Mouse (Mus musculus): ENCODE data around the gene Cox17.
A peak's percentile ranks its signal among the peaks of the same experiment; 100 is the strongest.

Cox17 gene

GRCm38 (mm10) chr16:38349881-38350280 is 3.1 kb downstream of the Cox17 start:
- DNase-seq (ENCODE audit: low read depth, low spot score): no peak

- no peak for DNase-seq (ENCODE audit: low read depth, low spot score)
Observed at GRCm38 (mm10) chr16:38350361-38350855, 3.6 kb downstream of the Cox17 start.

DNA sequence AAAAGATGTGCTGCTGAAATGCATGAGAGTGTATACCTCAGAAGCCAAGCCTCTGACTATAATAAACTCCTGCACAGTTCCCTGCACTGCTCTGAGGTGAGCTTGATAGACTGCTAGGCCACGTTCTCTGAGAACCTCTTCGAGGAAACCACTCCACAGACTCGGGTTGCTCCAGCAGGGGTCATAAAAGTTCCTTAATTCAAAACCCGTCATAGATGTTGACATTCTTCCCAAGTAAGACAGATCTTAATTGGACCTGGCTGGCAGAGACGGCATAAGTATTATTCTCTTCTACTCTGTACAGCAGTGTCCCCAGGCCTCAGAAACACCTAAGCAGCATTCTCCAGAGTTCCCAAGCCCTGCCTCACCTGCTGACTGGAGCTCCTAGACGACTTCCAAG is 4.1 kb downstream of the Cox17 start:
- DNase-seq (ENCODE audit: low read depth, low spot score): no peak

DNA sequence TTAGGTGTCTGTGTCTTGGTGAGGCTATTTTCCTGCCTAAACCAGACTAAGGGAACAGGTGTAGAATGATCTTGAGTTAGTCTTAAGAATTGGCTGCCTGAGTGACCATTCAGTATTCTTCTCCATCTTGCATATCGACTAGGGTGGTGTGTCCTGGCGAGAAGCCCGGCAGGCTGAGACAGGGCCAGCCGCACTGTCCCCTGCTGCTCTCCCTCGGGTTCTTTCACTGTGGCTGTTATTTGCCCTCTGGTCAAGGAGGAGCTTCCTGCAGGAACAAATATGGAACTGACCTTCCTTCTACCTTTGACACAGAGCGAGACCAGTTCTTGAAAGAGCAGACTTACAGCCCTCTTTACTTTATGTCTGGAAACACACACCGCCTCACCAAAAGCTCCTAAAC is 5.2 kb downstream of the Cox17 start:
- no peak for DNase-seq (ENCODE audit: low read depth, low spot score)

DNA sequence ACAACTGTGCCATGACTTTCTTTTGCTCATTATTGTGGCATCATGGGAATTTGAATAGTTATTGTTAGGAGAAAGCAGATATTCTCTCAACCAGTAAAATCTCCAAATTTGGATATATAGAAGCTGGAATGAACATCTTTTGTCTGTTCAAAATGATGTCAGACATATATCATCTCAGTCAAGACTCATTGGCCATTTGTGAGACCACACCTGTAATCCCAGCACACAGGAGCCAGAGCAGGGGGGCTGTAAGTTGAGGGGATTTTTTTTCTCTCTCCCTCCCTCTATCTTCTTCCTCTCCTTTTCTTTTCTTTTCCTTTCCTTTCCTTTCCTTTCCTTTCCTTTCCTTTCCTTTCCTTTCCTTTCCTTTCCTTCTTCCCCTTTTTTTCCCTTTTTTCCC is 6.1 kb downstream of the Cox17 start:
- no peak for DNase-seq (ENCODE audit: low read depth, low spot score)

DNA sequence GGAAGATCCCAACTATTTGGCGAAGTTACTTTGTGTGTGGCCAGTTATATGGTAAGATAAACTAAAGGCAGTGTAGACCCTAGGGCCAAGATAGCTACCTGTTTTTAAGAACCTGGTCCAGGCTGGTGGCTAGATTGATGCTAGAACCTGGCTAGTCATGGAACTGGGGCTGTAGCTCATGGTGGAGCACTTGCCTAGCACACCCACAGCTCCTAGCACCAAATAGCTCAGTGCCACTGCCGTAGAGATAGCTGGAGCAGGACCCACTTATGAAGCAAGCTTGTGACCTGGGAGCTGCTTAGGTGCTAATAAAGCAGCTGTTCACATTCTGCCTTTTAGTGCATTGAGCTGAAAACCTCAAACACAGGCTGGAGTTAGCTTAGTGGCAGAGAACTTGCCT is 6.9 kb downstream of the Cox17 start:
- no peak for DNase-seq (ENCODE audit: low read depth, low spot score)

DNA sequence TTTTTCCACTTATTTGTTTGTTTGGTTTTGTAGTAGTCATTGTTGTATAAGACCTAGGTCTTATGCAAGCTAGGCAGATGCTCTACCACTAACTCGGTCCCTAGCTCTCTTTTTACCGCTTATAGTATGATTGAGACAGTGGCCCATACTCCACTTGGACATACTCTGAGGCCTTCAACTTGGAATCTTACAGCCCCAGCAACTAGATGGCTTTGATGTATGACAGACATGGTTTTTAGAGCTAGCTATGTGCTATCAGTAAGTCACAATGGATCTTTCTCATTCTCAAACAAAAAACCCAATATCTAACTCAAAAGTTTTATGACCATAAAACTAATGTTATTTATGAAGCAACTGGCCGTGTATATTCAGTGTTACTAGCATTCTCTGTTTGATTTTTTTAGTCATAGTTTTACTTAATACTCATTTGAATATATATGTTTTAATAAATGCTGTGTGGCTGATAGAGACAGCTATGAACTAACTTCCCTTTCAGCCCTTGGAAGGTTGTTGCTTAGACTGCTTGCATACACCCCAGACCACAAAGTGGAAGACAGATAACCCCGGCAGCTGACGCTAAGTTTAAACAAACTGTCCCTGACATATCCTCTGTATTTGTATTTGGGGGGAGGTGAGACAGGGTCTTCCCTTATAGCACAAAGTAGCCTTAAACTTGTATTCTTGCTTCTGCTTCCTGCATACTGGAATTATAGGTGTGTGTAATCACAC is 7.6 kb downstream of the Cox17 start:
- no peak for DNase-seq (ENCODE audit: low read depth, low spot score)

- no peak for DNase-seq (ENCODE audit: low read depth, low spot score)
Observed at GRCm38 (mm10) chr16:38358256-38358812, 11.5 kb downstream of the Cox17 start.

DNA sequence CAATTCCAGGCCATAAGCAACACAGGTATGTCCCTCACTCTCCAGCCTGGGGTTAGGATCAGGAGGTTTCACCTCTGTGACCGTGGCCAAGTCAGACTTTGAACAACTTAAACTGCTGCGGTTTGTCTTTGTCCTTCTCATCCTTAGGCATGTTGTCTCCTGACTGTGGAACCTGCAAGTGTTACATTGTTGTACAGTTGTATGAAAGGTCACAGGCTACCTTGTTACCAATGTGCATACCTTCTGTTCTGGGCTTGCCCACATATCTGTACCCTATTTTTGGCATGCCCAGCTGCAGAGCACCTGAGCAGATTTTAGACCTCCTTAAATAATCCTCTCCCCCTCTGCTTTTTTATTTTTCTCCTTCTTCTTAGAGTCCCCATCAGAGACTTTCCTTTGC is 12.4 kb downstream of the Cox17 start:
- DNase-seq (ENCODE audit: low read depth, low spot score): no peak

DNA sequence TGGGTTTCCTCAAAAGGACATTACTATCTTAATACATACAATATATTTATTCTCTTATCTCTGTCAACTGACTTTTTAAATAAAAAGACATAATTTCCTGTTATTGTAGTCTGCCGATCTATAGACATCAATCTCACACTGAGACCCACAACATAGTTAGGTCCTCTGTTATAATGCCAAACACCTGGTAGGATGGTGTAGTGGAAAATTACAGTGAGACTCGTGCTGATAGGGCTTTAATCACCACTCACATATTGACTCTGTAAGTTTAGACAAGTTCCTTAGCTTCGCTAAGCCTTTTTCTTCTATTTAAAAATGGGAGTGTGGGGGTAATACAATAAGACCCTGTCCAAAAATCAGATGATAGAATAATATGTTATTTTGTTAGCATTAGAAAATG is 13.1 kb downstream of the Cox17 start:
- no peak for DNase-seq (ENCODE audit: low read depth, low spot score)

DNA sequence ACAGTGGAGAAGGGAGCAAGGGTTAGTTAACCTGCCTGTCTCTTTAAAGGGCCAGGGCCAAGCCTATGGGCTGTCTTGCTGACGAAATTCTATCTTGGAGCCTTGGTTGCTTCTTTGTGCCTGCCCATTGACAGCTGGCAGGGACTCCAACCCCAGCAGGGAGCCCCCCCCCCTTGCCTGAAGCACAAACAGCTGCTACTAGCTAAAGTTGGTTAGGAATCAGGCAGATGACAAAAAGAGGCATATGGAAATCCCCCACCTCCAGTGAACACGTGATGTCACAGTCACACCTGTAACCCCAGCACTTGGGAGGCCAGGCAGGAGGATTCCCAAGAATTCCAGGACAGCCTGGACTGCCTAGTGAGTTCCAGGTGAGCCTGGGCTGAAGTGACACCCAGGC is 13.5 kb downstream of the Cox17 start:
- DNase-seq (ENCODE audit: low read depth, low spot score): no peak

DNA sequence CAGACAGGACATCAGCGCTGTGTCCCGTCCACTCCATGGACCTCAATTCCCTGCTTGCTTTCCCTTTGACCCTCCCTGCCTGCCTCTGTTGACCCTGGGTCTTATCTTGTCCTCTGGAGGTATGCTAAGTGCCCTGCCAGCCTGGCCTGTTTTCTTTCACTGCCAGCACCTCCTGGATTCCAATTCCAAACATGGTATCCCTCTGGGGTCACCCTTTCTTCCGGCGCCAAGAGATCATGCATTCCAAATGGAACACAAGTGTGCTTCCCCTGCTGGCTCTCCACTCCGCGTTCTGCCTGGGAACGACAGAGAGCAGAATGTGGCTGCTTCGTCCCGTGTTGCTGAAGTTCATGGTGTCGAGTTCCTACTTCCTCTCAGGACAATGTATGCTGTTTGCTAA is 15.1 kb downstream of the Cox17 start, which contains the start of gene Popdc2:
Gene Popdc2, plus strand, starts transcription at position 277 of the 400 bp plus-strand sequence.
- no peak for DNase-seq (ENCODE audit: low read depth, low spot score)

- DNase-seq (ENCODE audit: low read depth, low spot score): no peak
Observed at GRCm38 (mm10) chr16:38362493-38363255, 15.9 kb downstream of the Cox17 start.

DNA sequence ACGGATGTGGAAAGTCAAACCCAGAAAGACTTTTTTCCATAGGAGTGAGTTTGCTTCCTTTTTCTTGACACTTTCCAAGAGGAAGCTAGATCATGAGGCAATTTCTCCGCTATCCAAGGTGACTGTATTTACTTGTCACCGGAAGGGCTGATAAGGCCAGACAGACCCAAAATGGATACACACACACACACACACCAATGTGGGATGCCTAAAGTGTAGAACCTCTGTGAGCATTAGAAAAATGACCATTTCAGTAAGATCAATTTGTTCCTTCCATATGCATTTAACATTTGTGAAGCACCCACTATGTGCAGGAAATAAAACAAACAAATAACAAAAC is 16.4 kb downstream of the Cox17 start:
- DNase-seq (ENCODE audit: low read depth, low spot score): no peak

DNA sequence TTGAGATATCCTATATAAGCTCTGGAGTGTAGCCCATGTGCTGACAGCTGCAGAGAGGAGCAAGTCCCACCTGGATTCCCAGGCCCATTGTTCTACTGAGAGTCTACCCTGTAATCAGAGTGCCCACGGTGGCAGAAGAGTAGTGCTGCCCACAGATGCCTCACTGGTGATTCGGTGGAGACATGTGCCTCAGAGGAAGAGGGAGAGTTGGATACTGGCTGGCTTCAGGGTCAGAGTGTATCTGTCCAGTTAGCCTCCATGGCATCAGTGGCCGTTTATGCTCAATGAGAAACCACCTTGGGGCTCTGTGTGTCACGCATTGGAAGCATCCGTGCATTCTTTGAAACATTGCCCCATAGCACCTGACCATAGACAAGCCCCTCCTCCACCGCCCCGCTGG is 16.9 kb downstream of the Cox17 start:
- no peak for DNase-seq (ENCODE audit: low read depth, low spot score)

DNA sequence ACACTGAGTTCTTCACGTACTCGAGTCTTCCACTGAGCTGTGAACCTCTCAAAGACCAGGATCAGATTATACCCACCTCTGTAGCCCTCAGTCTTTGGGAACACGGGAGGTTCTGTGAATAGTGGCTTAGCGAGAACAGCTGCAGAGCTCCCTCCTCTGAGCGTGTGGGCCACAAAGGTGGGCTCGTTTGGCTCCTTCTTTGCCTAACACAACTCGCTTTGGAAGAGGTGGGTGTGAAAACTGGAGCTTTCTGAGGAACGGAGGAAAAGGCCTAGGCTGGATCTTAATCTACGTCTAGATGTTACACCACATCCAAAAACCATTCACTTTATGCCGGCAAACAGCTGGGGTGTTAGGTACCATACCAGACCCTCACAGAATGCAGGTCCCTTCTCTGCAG is 18.6 kb downstream of the Cox17 start:
- no peak for DNase-seq (ENCODE audit: low read depth, low spot score)

DNA sequence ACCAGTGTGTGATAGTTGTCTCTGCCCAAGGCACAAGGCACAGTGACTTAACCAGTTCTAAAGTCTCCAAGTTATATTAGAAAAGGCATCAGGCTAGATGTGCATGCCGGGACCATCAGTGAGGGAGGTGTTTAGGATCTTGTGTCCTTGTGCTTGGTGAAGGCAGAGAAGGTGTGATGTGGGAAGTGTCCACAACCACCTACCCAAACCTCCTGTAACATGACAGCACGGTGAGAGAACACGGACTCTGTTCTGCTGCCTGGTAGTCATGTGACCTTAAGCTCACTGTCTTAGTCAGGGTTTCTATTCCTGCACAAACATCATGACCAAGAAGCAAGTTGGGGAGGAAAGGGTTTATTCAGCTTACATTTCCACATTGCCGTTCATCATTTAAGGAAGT is 19.4 kb downstream of the Cox17 start:
- DNase-seq (ENCODE audit: low read depth, low spot score): no peak

GRCm38 (mm10) chr16:38368336-38368735 is 21.5 kb downstream of the Cox17 start:
- peak; percentile 95 for DNase-seq (ENCODE audit: low read depth, low spot score)

DNA sequence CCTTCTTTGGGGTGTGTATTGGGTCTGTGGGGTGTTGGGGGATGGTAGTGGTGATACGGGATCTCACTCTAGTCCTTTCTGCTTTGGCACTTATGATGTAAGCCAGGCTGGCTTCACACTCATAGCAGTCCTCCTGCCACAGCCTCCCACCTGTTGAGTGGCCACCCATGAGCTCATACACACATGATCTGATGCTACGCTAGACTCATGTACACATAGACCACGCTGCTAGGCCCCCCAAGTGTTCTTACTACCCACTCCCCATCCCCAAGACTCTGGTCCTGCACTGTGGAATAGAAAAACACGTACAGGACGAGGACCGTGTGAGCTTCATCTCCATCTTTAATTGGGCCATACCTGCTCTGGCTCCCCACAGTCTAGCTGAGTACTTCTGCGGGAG is 22.2 kb downstream of the Cox17 start:
- DNase-seq (ENCODE audit: low read depth, low spot score): no peak

DNA sequence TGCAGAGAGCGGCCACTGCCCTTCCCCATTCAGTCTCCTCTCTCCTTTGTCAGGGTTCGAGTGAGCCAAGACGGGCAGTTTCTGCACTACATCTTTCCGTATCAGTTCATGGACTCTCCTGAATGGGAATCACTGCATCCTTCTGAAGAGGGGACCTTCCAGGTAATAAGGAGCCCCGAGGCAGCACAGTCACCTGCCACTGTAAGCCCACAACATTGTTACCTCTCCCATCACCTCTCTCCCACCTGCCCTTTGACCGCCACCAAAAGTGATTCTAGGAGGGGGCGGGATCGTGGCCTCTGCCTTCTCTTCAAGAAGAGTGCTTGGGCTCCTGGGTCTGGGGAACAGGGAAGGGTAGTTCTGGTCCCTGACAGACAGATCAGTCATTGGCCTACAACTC is 22.6 kb downstream of the Cox17 start:
- no peak for DNase-seq (ENCODE audit: low read depth, low spot score)

- DNase-seq (ENCODE audit: low read depth, low spot score): no peak
Observed at GRCm38 (mm10) chr16:38369992-38370484, 23.2 kb downstream of the Cox17 start.

- no peak for DNase-seq (ENCODE audit: low read depth, low spot score)
Observed at GRCm38 (mm10) chr16:38370633-38371374, 24.0 kb downstream of the Cox17 start.
